Mouse (Mus musculus): Measurements from ENCODE around the gene Rapsn.

Gene Rapsn

DNA sequence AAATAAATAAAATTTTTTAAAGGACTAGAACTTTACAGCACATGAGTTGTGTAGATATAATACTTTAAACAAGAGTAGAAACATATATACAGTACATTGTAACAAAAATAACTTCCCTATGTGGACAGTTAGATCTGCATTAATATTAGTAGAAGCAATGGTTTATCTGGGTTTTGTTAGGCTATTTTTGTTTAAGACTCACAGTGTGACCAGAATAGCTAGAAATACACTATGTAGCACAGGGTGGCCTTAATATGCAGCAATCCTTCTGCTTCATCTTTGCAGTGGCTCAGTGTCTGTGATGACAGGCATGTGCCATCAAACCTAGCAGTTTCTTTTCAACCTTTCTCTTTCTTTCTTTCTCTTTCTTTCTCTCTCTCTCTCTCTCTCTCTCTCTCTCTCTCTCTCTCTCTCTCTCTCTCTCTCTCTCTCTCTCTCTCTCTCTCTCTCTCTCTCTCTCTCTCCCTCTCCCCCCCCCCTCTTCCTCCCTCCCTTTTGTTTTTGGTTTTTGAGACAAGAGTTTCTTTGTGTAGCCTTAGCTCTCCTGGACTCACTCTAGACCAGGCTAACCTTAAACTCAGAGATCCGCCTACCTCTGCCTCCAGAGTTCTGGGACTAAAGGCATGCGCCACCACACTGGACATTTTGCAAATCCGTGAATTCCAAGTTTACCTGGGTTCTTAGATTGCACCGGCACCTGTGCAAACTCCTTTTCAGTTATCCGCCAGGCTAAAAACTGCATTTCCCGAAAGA, 17.9 kb downstream of the Rapsn start:
- in situ Hi-C loops (cut with MboI, MseI) = no loop called here

DNA sequence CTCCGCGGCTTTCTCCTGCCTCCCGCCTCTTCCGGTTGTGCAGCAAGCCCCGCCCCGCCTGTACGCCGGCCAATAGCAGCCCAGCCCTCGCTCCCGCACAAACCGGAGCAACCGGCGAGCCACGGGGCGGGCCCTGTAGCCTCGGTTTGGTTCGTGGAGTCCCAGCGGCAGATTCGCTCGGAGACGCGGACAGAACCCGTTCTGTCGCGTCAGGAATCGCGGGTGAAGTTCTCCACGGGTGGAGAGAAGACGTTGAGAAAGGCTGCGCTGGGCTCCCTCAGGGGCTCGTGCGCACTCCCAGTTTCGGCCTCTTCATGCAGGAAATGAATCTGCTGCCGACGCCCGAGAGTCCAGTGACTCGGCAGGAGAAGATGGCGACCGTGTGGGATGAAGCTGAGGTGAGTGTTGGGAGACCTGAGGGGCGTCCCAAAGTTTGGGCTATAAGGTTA, 18.5 kb downstream of the Rapsn start, which contains the start of gene Psmc3:
Psmc3 (plus strand) TSS at position 76 of the 449 bp plus-strand sequence.
- in situ Hi-C loops (cut with MboI, MseI) = no loop called here

DNA sequence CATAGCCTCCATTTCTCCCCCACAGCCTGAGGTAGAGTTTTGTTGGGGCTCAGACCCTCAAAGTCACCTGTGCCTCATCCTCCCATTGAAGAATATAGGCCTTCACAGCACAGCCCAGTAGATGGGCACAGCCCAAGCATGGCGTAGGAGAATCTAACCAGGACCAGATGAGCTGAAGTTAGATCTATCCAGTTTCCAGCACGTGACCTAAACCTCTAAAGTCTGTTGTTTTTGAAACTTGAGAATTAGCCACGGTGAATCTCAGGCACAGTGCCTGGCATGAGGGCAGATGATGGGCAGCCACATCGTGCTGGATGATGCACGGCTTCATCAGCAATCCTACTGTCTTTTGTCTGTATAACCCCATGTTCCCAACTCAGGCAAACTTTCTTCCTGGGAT, 23.0 kb downstream of the Rapsn start:
- in situ Hi-C loops (cut with MboI, MseI) = no loop called here

DNA sequence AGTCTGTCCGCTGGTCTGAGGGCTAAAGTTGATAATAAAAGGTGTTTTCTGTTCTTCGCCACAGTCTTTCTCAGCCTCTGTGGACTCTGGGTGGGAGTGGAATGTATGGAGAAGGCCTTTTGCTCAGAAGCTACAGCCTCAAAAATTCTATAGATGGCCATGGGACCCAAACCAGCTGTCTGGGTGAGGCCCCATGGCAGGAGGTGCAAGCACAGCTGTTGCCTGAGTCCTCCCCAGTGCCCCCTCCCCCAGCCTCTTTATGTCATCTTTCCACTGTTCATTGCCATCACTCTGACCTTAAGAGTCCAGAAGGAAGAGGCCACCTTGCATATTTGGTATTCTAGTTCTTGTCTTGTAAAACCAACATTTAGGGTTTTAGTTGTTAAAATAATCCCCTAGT, 24.0 kb downstream of the Rapsn start:
- in situ Hi-C loops (cut with MboI, MseI) = no loop called here

DNA sequence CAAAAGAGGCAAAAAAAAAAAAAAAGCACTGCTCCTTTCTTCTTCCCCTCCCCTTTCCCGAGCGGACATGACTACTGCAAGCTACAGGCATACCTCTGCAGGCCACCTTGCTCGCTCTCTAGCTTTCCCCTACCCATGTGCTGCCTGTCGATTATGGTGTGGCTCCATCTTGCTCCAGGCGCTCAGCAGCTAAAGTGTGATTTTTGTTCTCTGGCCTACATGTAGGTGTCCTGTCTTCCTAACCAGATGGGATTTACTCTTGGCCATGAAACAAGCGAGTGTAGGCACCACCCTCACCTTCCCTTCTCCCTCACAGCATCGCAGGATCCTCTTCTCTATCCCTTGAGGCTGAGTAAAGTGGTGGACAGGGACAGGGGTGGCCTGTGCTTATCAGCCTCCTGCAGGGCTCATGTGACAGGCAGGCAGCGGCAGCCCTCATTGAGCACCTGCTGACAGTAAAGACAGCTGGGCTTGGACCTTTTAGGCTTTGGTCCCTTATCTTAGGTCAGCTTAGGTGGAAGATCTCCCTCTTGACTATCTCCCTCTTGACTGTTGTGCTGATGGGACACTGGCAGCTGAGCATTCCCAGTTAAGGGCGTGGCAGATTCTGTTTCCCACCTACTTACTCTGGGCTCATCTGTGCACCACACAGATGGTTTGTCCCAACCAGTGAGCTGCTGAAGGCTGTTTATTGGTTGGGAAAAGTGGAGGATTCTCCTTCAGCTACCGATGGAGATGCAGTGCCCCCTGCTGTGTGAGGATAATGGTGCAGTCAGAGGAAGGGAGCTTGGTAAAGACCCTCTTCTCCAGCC, 25.3 kb downstream of the Rapsn start:
- in situ Hi-C loops (cut with MboI, MseI) = no loop called here

DNA sequence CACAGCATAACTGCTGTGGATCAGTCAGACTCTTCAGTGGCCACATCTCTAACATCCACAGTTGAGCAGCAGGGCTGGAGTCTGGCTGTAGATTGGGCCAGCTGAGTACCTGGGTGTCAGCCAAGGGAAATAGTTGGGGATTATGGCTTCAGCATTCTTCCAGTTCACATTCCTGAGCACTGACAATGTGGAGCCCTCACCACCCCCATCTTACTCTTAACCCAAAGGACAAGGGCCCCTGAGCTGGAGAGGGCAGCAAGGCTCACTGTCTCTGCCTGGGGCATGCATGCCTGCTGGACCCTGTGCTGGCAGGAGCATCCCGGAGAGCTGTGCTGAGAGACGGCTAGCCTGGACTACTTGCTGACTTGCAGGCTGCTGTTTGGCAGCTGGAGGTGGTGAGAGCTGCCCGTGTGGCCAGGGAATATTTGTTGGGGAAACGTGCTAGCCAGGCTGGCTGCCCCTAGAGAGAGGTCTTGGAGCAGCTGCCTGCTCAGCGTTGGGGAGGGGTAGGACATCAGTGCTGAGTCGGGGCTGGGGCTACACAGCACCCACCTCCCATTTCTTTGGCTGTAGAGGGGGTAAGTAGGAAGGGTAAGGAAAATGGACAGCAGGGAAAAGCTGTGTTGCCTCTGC, 26.5 kb downstream of the Rapsn start:
- in situ Hi-C loops (cut with MboI, MseI) = no loop called here

DNA sequence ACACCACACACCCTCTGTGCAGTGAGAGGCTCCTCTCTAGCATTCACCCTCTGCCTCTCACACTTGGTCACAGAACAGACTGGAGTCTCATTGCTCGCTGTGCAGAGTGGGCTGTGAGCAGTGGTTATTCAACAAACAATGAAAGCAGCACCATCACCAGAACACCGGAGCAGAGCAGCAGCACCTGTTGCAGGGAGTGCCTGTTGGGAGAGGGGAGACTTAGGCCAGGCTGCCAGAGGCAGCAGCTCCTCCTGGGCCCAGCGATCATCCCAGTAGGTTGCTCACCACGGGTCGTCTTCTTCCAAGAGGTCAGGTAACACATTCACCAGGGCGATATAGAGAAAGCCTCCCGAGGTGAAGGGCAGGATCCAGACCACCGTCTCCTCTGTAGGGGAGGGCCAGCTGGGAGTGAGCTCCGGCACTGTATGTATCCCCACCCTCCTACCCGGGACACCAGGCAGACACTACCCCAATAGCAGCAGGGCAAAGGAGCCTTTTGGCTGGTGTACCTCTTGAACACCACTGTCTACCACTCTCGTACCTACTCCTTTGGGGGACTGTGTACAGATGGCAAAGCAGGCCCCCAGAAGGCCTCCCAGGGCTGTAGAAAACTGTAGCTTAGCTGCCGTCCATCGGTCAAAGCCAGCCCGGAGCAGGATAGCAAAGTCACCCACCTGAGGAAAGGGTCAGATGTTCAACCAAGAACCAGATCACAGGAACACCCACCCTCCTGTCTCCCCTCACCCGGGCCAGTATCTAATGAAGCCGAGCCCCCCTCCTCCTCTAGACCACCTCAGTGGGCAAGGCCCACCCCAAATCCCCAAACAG, 27.6 kb downstream of the Rapsn start:
- in situ Hi-C loops (cut with MboI, MseI) = no loop called here

DNA sequence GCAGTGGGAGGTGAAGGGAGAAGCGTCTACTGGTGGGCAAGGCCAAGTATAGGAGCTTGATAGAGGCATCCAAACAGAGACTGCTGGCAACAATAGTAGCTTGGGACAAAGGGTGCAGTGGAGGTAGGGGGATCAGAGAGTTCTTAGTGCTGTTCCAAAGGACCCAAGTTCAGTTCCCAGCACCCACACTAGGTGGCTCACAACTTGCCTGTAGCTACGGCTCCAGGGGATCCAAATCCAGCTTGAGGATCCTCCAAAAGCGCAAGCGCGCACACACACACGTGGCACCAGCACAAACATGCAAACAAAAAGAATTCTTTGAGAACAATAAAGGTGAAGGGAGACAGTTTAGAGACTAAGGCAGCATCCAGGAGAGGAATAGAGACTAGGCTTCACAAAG, 28.8 kb downstream of the Rapsn start:
- in situ Hi-C loops (cut with MboI, MseI) = no loop called here

DNA sequence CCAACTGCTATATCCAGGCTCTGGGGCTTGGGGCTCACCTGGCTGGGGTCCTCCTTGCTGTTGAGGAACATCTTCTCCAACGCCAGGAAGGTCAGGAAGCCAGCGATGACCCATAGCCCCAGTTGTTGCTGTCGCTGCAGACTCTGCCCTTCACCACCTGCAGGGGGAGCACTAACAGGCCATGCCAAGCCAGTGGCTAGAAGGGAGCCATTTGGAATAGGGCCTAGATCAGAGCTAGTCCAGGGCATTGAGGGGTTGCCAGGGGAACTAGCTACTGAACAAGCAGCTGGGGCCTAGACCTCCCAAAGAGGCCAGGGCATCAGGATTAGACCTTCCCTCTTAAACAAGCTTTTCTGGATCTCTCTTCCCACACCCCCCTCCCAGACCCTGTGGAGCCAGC, 30.1 kb downstream of the Rapsn start:
- in situ Hi-C loops (cut with MboI, MseI) = loop anchor here (5.0 kb wide), 1 partner anchor 37 kb away; no protein-coding TSS in a partner anchor

DNA sequence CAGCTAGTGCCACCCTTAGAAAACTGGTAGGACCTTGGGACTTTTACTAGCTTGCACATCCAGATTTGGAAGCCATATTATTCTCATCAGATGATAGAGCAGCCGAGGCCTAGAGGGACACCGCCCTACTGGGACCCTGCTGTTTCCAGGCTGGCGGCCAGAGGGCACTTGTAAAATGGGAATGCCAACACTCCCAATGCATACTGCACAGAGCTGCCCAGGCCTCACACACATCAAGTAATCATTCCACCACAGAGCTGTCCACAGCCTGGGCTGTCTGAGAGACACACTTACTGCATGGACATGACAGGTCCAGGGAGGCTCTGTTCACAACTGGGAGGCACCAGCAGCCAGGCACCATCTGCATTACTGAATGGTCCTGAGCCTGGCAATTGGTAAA, 31.0 kb downstream of the Rapsn start:
- in situ Hi-C loops (cut with MboI, MseI) = loop anchor here (5.0 kb wide), 1 partner anchor 36 kb away; no protein-coding TSS in a partner anchor

DNA sequence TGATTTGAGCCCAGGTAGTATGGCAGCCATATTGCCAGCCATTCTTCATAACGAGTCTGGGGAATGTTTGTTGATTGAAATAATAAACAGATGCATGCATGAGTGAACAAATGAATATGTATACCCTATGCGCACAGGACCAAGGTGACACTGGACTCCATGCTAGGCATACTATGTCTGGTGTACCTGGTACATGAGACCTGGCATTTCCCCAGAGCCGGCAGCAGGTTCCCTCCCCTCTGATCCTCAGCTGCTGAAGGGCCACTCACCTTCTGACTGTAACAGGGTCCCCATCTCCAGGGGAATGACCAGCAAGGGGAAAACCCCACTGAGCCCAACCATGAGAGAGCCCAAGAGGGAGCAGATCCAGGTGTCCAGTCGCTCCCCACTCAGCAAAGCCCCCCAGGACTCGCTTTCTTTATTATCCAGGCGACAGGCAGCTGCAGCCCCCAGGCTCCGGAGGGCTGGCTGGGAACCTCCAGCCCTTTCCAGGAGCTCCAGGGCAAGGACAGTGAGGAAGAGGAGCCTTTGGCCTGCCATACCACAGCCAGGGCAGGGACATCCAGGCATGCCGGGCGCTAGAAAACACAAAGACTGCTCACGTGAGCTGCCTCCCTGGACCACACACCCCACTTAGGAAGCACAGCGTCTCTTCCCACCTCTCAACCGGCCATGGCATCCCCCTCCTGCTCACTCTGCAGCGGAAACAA, 32.9 kb downstream of the Rapsn start:
- in situ Hi-C loops (cut with MboI, MseI) = loop anchor here (5.0 kb wide), 1 partner anchor 34 kb away; no protein-coding TSS in a partner anchor

DNA sequence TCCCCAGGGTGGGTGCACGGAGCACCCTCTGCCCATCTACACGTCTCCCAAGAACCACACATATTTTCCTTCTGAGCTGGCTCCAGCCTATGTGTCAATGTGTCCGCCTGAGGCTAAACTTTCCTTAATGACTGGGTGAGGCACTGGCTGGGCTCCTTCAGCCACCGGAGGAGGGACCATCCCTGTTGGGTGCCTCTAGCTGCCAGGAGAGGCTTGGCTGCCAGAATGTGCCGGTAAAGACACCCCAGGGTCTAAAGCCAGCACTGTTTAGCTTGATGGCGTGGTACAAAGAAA, 33.4 kb downstream of the Rapsn start:
- in situ Hi-C loops (cut with MboI, MseI) = loop anchor here (5.0 kb wide), 1 partner anchor 33 kb away; no protein-coding TSS in a partner anchor

DNA sequence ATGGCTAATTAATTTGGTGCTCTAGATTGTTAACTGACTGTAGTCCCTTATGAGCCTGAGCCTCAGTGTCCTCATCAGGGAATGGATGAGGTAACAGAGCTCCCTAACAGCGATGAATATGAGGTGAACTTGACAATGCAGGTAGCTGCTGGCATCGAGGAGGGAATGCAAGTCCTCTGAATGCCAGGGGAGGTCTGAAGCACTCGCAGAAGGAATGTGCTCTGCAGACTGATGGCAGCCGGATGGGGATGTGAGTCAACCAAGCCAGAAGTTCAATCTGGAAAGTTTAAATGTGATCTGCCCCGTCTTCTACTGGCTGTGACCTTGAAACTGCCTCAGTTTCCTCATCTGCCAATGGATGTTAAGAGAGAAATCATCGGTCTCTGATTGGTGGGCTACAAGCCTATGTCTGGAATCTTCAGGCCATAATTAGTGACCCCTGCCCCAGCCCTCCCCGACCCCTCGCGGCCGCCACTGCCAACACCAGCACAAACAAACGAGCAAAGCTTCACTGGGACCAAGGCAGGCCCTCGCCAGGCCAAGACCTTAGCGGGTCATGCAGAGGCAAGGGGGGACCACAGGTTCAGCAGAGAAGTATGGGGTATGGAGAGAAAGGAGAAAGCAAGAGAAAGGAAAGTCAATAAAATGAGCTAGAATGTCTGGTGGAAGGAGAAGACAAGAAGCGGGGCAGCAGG, 34.0 kb downstream of the Rapsn start:
- in situ Hi-C loops (cut with MboI, MseI) = loop anchor here (5.0 kb wide), 1 partner anchor 33 kb away; no protein-coding TSS in a partner anchor

DNA sequence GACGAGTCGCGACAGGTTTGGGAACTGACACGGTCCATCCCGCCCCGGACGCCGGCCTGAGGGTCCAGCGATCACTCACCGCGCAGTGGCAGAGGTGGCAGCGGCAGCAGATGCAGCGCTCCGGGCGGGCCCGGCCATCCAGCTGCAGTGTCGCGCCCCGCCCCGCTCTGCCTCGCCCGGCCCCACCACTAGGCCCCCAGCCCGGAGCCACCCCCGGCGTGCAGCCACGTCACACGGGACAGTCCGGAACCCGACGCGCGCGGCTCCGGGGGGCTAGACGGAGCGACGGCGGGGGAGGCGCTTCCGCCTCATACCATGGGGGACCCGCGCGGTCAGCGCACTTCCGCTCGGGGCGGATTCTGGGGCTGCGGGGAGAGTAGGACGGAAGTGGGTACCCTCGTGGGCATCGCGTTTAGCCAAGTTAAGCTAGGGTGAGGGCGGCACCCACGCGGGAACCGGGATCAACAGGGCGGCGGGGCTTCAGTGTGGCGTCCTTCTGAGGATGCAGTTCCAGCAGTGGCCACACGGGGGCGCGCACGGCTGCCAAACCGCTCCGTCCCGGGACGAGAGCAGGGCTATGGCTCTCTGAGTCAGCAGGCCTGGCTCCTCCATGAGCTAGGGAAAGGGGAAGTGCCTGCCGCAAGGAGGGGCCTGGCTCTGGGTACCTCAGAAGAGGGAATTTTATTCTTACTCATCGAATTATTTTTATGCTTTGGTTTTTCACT, 34.8 kb downstream of the Rapsn start, which contains the start of gene Slc39a13:
Slc39a13 (minus strand) TSS at position 342 of the 725 bp plus-strand sequence.
- in situ Hi-C loops (cut with MboI, MseI) = no loop called here

DNA sequence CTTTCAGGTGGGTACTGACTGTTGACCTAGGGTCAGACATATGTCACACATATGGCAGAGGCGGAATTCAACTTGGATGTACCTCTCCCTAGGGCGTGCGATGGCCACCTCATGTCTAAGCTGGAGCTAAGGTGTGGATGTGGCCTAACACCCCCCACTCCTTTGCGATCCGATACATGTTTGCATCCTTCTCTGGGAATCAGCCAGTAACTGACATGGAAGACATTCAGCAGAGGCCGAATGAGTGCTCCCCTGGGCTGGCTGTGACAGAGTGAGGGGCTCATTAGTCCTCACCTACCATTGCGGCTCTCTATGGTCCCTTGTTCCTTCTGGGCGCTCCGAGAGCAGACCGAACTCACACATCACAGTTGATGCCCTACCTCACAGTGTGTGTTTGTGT, 35.6 kb downstream of the Rapsn start:
- in situ Hi-C loops (cut with MboI, MseI) = no loop called here

DNA sequence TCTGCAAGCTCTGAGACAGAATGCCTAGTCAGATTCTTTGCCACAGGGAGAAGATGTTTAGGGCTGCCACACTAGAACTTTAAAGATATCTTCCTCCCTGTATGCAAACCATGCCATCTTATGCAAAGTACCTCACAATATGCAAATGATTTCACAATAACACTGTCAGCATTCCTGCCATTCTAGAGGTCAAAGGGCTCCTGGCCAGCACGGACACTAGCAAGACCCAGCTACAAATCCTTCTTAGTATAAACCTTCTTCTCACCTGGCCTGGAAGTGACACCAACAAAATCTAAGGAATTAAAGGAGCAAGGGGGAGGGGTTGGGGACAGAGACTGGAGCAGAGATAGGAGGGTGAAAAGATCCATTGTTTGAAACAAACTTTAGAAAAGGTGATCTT, 36.7 kb downstream of the Rapsn start:
- in situ Hi-C loops (cut with MboI, MseI) = no loop called here

DNA sequence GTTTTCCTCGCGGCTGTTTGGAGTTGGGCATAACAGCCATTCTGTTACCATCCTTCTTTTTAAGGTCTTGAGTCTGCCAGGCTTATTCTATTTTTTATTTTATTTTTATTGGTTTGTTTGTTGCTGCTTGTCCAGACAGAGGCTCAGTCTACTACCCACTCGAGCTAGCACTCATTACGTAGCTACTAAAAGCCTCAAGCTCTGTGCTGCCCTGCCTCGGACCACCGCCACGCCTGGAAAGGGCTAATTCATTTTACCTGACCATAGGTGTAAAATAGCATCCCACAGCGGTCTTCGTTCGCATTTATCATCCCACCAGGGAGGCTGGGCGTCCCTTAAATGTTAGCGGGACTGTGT, 42.5 kb downstream of the Rapsn start:
- in situ Hi-C loops (cut with MboI, MseI) = no loop called here

DNA sequence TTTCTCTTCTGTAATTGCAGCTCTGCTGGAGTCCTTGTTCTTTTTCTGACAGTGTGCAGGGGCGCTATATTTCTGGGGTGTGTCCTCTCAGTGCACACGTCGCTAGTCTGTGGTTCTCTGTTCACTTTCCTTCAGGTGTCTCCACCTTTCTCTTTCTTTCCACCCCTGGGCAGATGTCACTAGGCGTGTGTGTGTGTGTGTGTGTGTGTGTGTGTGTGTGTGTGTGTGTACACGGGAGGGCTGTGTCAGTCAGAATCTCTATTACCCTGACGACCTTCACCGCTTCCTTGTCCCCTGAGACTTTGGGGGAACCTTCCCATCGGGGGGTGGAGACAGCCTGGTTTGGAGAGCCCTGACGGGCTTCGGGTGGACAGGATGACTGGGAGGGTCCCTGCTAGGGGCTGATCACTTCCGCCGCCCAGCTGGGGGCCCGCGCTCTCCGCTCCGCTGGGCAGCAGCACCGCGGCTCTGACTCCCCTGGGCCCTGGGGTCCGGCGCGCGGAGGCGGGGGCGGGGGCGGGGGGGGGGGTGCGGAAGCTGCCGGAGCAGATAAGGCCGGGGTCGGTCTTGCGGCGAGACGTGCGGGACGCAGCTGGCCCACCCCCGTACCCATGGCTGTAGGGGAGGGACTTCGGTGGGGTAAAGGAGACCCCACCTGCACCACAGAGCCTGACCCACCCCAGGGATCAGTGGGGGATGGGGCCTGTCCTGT, 43.0 kb downstream of the Rapsn start:
- in situ Hi-C loops (cut with MboI, MseI) = no loop called here

DNA sequence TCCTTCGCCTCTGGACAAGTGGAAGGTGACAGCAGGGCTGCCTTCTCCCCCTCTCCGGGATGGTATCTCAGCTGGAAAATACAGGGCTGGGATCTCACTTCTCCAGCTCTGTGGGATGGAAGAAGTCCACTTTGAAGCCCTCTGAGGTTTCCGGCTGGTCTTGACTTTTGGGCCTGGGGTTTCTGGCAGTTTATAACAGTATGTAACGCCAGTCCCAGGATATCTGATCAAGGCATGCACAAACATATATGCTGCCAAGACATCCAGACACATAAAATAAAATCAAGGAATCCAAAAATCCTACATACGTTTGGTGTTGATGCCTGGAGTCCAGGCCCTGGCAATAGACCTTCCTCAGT, 43.6 kb downstream of the Rapsn start:
- in situ Hi-C loops (cut with MboI, MseI) = no loop called here

Measured in regulatory T cell (primary cell).